Mouse (Mus musculus) ES-E14 (cell line): Measurements from ENCODE around the gene Bcar3.

Source experiments
- HCFC1 ChIP-seq: IDR thresholded peaks from 2 replicates; pipeline ENCODE4 v1.6.1; 2012; ENCODE audit warnings: low read length, inconsistent platforms, borderline replicate concordance; ENCODE audit not compliant: insufficient read depth
- MAFK ChIP-seq: IDR thresholded peaks from 2 replicates; pipeline ENCODE4 v1.6.1; 2014; ENCODE audit warnings: mild to moderate bottlenecking, low read depth, low read length, inconsistent platforms; ENCODE audit not compliant: insufficient read depth

- TF ChIP-seq MAFK (no peak), HCFC1 (no peak)
Observed at GRCm38 (mm10) chr3:122481891-122482739, 188.2 kb downstream of the Bcar3 start.
